7 mouse cellular contexts compared by ENCODE assay signal in the genomic region with DNA sequence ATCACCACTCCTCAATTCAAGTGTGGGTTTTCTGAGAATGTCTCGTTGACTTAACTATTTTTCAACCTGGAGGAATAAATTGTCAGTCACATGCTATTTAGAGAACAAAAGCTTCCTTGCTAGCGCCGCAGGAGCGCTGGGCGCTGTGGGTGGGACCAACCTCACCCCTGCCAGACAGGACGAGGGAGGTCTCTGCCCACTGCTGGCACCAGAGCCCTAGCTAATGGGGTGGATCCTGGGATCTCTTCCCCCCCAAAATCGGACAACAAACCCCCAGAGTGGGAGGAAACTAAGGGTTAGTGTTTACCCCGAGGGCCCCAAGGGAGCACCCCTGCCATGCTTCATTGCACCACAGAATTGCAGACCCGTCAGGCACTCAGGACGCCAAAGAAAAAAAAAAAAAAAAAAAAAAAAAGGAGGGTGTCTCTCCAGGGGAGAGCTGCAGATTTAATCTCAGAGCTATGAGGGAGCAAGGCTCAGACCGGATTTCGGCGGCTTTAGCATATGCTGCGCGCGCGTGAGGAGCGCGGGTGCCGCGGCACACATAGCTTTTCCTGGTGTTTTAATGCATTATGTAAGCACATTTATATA. TPM values are rescaled to one million over a fixed set of nuclear protein-coding genes. Genes with fewer than 3 reads are reported as not detected.
DNase-seq lines count a peak whose midpoint lies in the region; ATAC-seq lines count a peak whose summit lies in the region.

No protein-coding gene starts in this region.

- H3K27ac ChIP-seq in embryonic facial prominence, embryonic 11.5 days (replicated peaks; ENCODE audit: low read depth, low read length) = no peak overlapping the region
- no peak overlapping the region for H3K27ac ChIP-seq in liver, embryonic 16.5 days (ENCODE audit: low read length)

- H3K4me2 ChIP-seq in embryonic facial prominence, embryonic 11.5 days (ENCODE audit: low read depth, low read length) = peak overlapping the region; percentile 35
- peak overlapping the region; percentile 7; the same call in 1 of the 2 replicates for H3K4me2 ChIP-seq in liver, embryonic 16.5 days (ENCODE audit: low read depth, low read length)

- H3K4me3 ChIP-seq in embryonic facial prominence, embryonic 11.5 days (ENCODE audit: low read depth, low read length) = no peak overlapping the region
- H3K4me3 ChIP-seq in liver, embryonic 16.5 days (ENCODE audit: low read depth, low read length) = no peak overlapping the region

- no peak overlapping the region for H3K9ac ChIP-seq in embryonic facial prominence, embryonic 11.5 days (replicated peaks; ENCODE audit: low read length)
- no peak overlapping the region for H3K9ac ChIP-seq in liver, embryonic 16.5 days (ENCODE audit: low read depth, low read length)

- no peaks in the 10 kb centered on the region for H3K36me3 ChIP-seq in embryonic facial prominence, embryonic 11.5 days (replicated peaks; ENCODE audit: control insufficient read depth, insufficient read depth, low read depth, low read length)
- no peaks in the 10 kb centered on the region for H3K36me3 ChIP-seq in liver, embryonic 16.5 days (ENCODE audit: control insufficient read depth, insufficient read depth)

- H3K27me3 ChIP-seq in embryonic facial prominence, embryonic 11.5 days (ENCODE audit: control insufficient read depth, insufficient read depth, low read length) = peaks cover 12% of the 10 kb centered on the region
- peaks cover 13% of the 10 kb centered on the region for H3K27me3 ChIP-seq in liver, embryonic 16.5 days (ENCODE audit: control insufficient read depth, insufficient read depth, low read depth, low read length)

- ATAC-seq in embryonic facial prominence, embryonic 11.5 days (replicated peaks; ENCODE audit: insufficient number of reproducible peaks, low FRiP score, low TSS enrichment, low read depth) = 0 out of 2 replicates have a peak, but pooled peaks have one; percentile 55
- no peak for ATAC-seq in liver, embryonic 16.5 days (ENCODE audit: low read depth)

- H3K4me1 ChIP-seq in embryonic facial prominence, embryonic 11.5 days (ENCODE audit: control insufficient read depth, insufficient read depth, low read length) = no peaks in the 10 kb centered on the region; the same call in 1 of the 2 replicates
- no peaks in the 10 kb centered on the region for H3K4me1 ChIP-seq in liver, embryonic 16.5 days (ENCODE audit: control insufficient read depth, low read depth, low read length)

- WGBS in embryonic facial prominence, embryonic 11.5 days = 0% methylated on average over 21 of the region's 21 CpGs
- 2% methylated on average over 21 of the region's 21 CpGs for WGBS in liver, embryonic 16.5 days (ENCODE audit: insufficient replicate concordance)

- peak; percentile 13 for DNase-seq in testis, postnatal 14 days (ENCODE audit: low spot score)
- no peak for DNase-seq in testis, postnatal 10 days (ENCODE audit: low spot score)
- peak; percentile 68 for DNase-seq in embryonic facial prominence, embryonic 11.5 days (ENCODE audit: low spot score)
- DNase-seq in kidney, adult 18-20 months = peak; percentile 55
- peak; percentile 44 for DNase-seq in right cerebral cortex, postnatal 4 days
- DNase-seq in thymus, postnatal 14 days = no peak

- H3K9me3 ChIP-seq in embryonic facial prominence, embryonic 11.5 days (replicated peaks; ENCODE audit: control insufficient read depth, low read length) = no peaks in the 10 kb centered on the region
- no peaks in the 10 kb centered on the region for H3K9me3 ChIP-seq in liver, embryonic 16.5 days (replicated peaks; ENCODE audit: control insufficient read depth, low read length)

RNA-seq across cellular contexts. Expression of gene Adra2c, which starts 35.2 kb away (rescaled TPM):
- polyA plus RNA-seq in embryonic facial prominence, embryonic 11.5 days (2014; fragmentation: Nextera tagmentation; extraction: Ambion mirVana) = 0.11 and 0.31 TPM in 2 replicates
- polyA plus RNA-seq in liver, embryonic 16.5 days (2015; fragmentation: Nextera tagmentation; extraction: Ambion mirVana) = not detected in 2 replicates

Comparison
In these comparisons a context has a peak if more than half of its experiments do, and no peak if none do; other contexts are left out.
1. DNase-seq: peak in testis, postnatal 14 days (single experiment), embryonic facial prominence, embryonic 11.5 days (single experiment), kidney, adult 18-20 months (single experiment) and right cerebral cortex, postnatal 4 days (single experiment); none in testis, postnatal 10 days (single experiment) and thymus, postnatal 14 days (single experiment).